Mouse (Mus musculus): ENCODE data around the gene Rtf2.

DNA sequence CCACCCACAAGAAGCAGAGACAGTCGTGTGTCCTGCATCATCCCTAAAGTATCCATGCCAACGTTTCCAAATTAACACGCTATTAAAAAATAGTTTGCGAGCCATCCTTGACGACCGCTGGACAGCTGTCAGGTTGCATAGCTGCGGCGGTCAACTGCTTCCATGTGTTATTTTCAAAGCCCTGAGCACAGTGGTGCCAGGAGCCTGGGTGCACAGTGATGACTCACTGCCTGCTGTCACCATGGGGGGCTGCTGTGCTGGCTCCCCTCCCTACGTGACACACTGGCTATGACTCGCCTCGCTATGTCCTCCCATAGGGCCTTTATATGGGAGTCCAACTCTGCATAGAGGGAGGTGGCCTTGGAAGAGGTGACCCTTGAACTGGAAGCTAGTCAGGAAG is 29.3 kb upstream of the Rtf2 start:
- no peak for TF ChIP-seq TAL1 (IDR thresholded peaks at IDR 0.05; ENCODE audit: low read length)
- TF ChIP-seq GATA1 (IDR thresholded peaks at IDR 0.05; ENCODE audit: low read length) = no peak
